ENCODE assay signal across 8 mouse cellular contexts in genomic region chr1:125559721-125560120, GRCm38 (mm10). TPM values are rescaled to one million over a fixed set of nuclear protein-coding genes. Genes with fewer than 3 reads are reported as not detected.
A peak's percentile ranks its signal among the peaks of the same experiment; 100 is the strongest.
DNase-seq lines count a peak whose midpoint lies in the region; ATAC-seq and TF ChIP-seq lines count a peak whose summit lies in the region.

No protein-coding gene starts in this region.

- 12% methylated on average over 2 of the region's 2 CpGs for WGBS in liver, adult 2 months
- WGBS in embryonic facial prominence, embryonic 13.5 days = 12% methylated on average over 2 of the region's 2 CpGs
- WGBS in limb, embryonic 10.5 days = 34% methylated on average over 2 of the region's 2 CpGs
- WGBS in olfactory bulb, adult 2 months = 11% methylated on average over 2 of the region's 2 CpGs

- no peak for DNase-seq in liver, adult 2 months (ENCODE audit: extremely low read depth, low read depth, low spot score)
- no peak for DNase-seq in liver
- no peak for DNase-seq in limb, embryonic 10.5 days (ENCODE audit: low spot score)
- no peak for DNase-seq in cerebellum, adult 11-12 months
- DNase-seq in retina, embryonic 14.5 days (ENCODE audit: low spot score) = no peak
- DNase-seq in layer of hippocampus, postnatal 25 days (ENCODE audit: extremely low spot score in 1 of 2, low spot score in 1 of 2) = no peak

- H3K79me2 ChIP-seq in liver, adult 2 months (ENCODE audit: control insufficient read depth, insufficient read depth, low read length) = no peaks in the 10 kb centered on the region; the same call in 1 of the 2 replicates

- no peak for TF ChIP-seq POLR2A in liver, adult 2 months (IDR thresholded peaks at IDR 0.05; ENCODE audit: extremely low read depth, insufficient read depth, low read length)
- no peak for TF ChIP-seq POLR2A in olfactory bulb, adult 2 months (IDR thresholded peaks at IDR 0.05; ENCODE audit: insufficient read depth, low read depth, low read length)

- TF ChIP-seq CTCF in liver, adult 2 months (IDR thresholded peaks at IDR 0.05; ENCODE audit: low read depth, low read length) = no peak
- TF ChIP-seq CTCF in olfactory bulb, adult 2 months (IDR thresholded peaks at IDR 0.05; ENCODE audit: insufficient read depth, low read depth, low read length) = no peak

- peak overlapping the region; percentile 72 for H3K4me3 ChIP-seq in liver, adult 2 months (ENCODE audit: insufficient read depth, low read depth, low read length)
- peak overlapping the region; percentile 80 for H3K4me3 ChIP-seq in embryonic facial prominence, embryonic 13.5 days
- H3K4me3 ChIP-seq in limb, embryonic 10.5 days = peak overlapping the region; percentile 89
- no peak overlapping the region for H3K4me3 ChIP-seq in olfactory bulb, adult 2 months (ENCODE audit: insufficient read depth, low read depth, low read length)

- H3K9ac ChIP-seq in liver, adult 2 months (ENCODE audit: low read depth, low read length) = peak overlapping the region; percentile 82
- H3K9ac ChIP-seq in embryonic facial prominence, embryonic 13.5 days = peak overlapping the region; percentile 85

- H3K27me3 ChIP-seq in liver, adult 2 months (ENCODE audit: control insufficient read depth, insufficient read depth, low read length) = no peaks in the 10 kb centered on the region
- no peaks in the 10 kb centered on the region for H3K27me3 ChIP-seq in embryonic facial prominence, embryonic 13.5 days
- H3K27me3 ChIP-seq in limb, embryonic 10.5 days (ENCODE audit: low read depth, poor library complexity, severe bottlenecking) = no peaks in the 10 kb centered on the region

- no peak for ATAC-seq in embryonic facial prominence, embryonic 13.5 days (ENCODE audit: insufficient number of reproducible peaks, insufficient read depth, low FRiP score, low TSS enrichment, low read depth)

- peak overlapping the region; percentile 87 for H3K27ac ChIP-seq in liver, adult 2 months (replicated peaks; ENCODE audit: insufficient read depth, low read depth, low read length)
- peak overlapping the region; percentile 95 for H3K27ac ChIP-seq in embryonic facial prominence, embryonic 13.5 days
- H3K27ac ChIP-seq in limb, embryonic 10.5 days = peak overlapping the region; percentile 91
- H3K27ac ChIP-seq in olfactory bulb, adult 2 months (ENCODE audit: insufficient read depth, low read depth, low read length) = 0 out of 2 replicates have a peak overlapping the region, but pooled peaks have one; percentile 47

- H3K9me3 ChIP-seq in embryonic facial prominence, embryonic 13.5 days = no peaks in the 10 kb centered on the region
- H3K9me3 ChIP-seq in limb, embryonic 10.5 days (replicated peaks) = no peaks in the 10 kb centered on the region

- H3K4me2 ChIP-seq in embryonic facial prominence, embryonic 13.5 days = peak overlapping the region; percentile 80

- peaks cover 2% of the 10 kb centered on the region for H3K4me1 ChIP-seq in liver, adult 2 months (ENCODE audit: control insufficient read depth, insufficient read depth, low read length)
- H3K4me1 ChIP-seq in embryonic facial prominence, embryonic 13.5 days = peaks cover 8% of the 10 kb centered on the region
- H3K4me1 ChIP-seq in limb, embryonic 10.5 days = peaks cover 11% of the 10 kb centered on the region
- H3K4me1 ChIP-seq in olfactory bulb, adult 2 months (ENCODE audit: control insufficient read depth, insufficient read depth, low read length) = no peaks in the 10 kb centered on the region

- peaks cover 2% of the 10 kb centered on the region; the same call in 1 of the 2 replicates for H3K36me3 ChIP-seq in liver, adult 2 months (ENCODE audit: control insufficient read depth, insufficient read depth, low read length)
- peaks cover 4% of the 10 kb centered on the region; the same call in 1 of the 2 replicates for H3K36me3 ChIP-seq in embryonic facial prominence, embryonic 13.5 days
- no peaks in the 10 kb centered on the region for H3K36me3 ChIP-seq in limb, embryonic 10.5 days

RNA-seq across cellular contexts. Expression of gene Slc35f5, which starts 0.7 kb away (rescaled TPM):
- total RNA-seq in liver, adult 2 months (2014; rRNA removed) = 37.2 and 44.3 TPM in 2 replicates
- polyA plus RNA-seq in liver, adult 2 months (2012; rRNA removed) = 21.5 and 24.5 TPM in 2 replicates
- 39.2 and 44.8 TPM in 2 replicates for polyA plus RNA-seq in embryonic facial prominence, embryonic 13.5 days (2015; fragmentation: Nextera tagmentation; extraction: Ambion mirVana)
- 18.2 and 25.3 TPM in 2 replicates for polyA plus RNA-seq in limb, embryonic 10.5 days (2016; fragmentation: Nextera tagmentation; extraction: Ambion mirVana)
- polyA plus RNA-seq in olfactory bulb, adult 2 months (2012; ENCODE audit: insufficient read depth, insufficient read length, low replicate concordance, missing spikeins) = not detected in 2 replicates
- 10 to 100 TPM; 28.2 to 32.4 TPM for total RNA-seq in layer of hippocampus, postnatal 25 days (2021)

Comparison
In these comparisons a context has a peak if more than half of its experiments do, and no peak if none do; other contexts are left out.
1. RNA of gene Slc35f5, which starts 0.7 kb away (polyA plus RNA-seq): 39.2 to 44.8 TPM in embryonic facial prominence, embryonic 13.5 days, 18.2 to 25.3 TPM in limb, embryonic 10.5 days and 21.5 to 24.5 TPM in liver, adult 2 months; not detected in olfactory bulb, adult 2 months; every median in the first group is over 10 times any median in the second.
2. Peak in every context shown above with its lines, with median percentiles within 50 percentile points of each other: H3K27ac ChIP-seq.